Mouse (Mus musculus): ENCODE data around the gene Ccnb1ip1. TPM values are rescaled to one million over a fixed set of nuclear protein-coding genes. Genes with fewer than 3 reads are reported as not detected.

Ccnb1ip1 gene
- polyA plus RNA-seq, 1 experiment from 2014 or later: not detected

- Histone ChIP-seq H3K9ac (no peak overlapping the region), H3K4me1 (replicated peaks; ENCODE audit: control insufficient read depth, insufficient read depth, low read length) (no peaks in the 10 kb centered on the region), H3K4me3 (replicated peaks; ENCODE audit: low read length) (no peak overlapping the region), H3K4me2 (replicated peaks) (no peak overlapping the region), H3K36me3 (replicated peaks; ENCODE audit: control insufficient read depth, insufficient read depth) (no peaks in the 10 kb centered on the region), H3K27ac (no peak overlapping the region), H3K27me3 (ENCODE audit: control insufficient read depth, insufficient read depth, low read length) (no peaks in the 10 kb centered on the region), H3K9me3 (ENCODE audit: control insufficient read depth, low read length) (no peaks in the 10 kb centered on the region)
- ATAC-seq (ENCODE audit: low FRiP score) (no peak), DNase-seq (ENCODE audit: low spot score) (no peak)
- WGBS: 71% methylated on average over 2 of the region's 2 CpGs
Observed at GRCm38 (mm10) chr14:50741584-50741983, 65.9 kb downstream of the Ccnb1ip1 start.

- Histone ChIP-seq H3K4me2 (replicated peaks) (no peak overlapping the region), H3K27ac (no peak overlapping the region), H3K27me3 (ENCODE audit: control insufficient read depth, insufficient read depth, low read length) (no peaks in the 10 kb centered on the region), H3K4me1 (replicated peaks; ENCODE audit: control insufficient read depth, insufficient read depth, low read length) (no peaks in the 10 kb centered on the region), H3K9ac (no peak overlapping the region), H3K36me3 (replicated peaks; ENCODE audit: control insufficient read depth, insufficient read depth) (no peaks in the 10 kb centered on the region), H3K9me3 (ENCODE audit: control insufficient read depth, low read length) (no peaks in the 10 kb centered on the region), H3K4me3 (replicated peaks; ENCODE audit: low read length) (no peak overlapping the region)
- 80% methylated on average over 2 of the region's 2 CpGs for WGBS
- no peak for DNase-seq (ENCODE audit: low spot score)
- no peak for ATAC-seq (ENCODE audit: low FRiP score)
Observed at GRCm38 (mm10) chr14:50740334-50740733, 67.2 kb downstream of the Ccnb1ip1 start.

Other genes starting within 250 kb of the Ccnb1ip1 start
- gene Olfr744, start 192.9 kb downstream of the Ccnb1ip1 start, polyA plus RNA-seq (2014; fragmentation: Nextera tagmentation; extraction: Ambion mirVana): not detected in 2 replicates
- not detected in 2 replicates for gene Olfr745, start 168.3 kb downstream of the Ccnb1ip1 start, polyA plus RNA-seq (2014; fragmentation: Nextera tagmentation; extraction: Ambion mirVana)
- not detected in 2 replicates for gene Olfr746, start 160.6 kb downstream of the Ccnb1ip1 start, polyA plus RNA-seq (2014; fragmentation: Nextera tagmentation; extraction: Ambion mirVana)
- not detected in 2 replicates for gene Olfr747, start 114.5 kb downstream of the Ccnb1ip1 start, polyA plus RNA-seq (2014; fragmentation: Nextera tagmentation; extraction: Ambion mirVana)
- not detected in 2 replicates for gene Olfr748, start 100.4 kb downstream of the Ccnb1ip1 start, polyA plus RNA-seq (2014; fragmentation: Nextera tagmentation; extraction: Ambion mirVana)
- gene Olfr749, start 62.6 kb downstream of the Ccnb1ip1 start, polyA plus RNA-seq (2014; fragmentation: Nextera tagmentation; extraction: Ambion mirVana): not detected in 2 replicates
- gene Ttc5, start 22.2 kb downstream of the Ccnb1ip1 start, polyA plus RNA-seq (2014; fragmentation: Nextera tagmentation; extraction: Ambion mirVana): 122 and 123 TPM in 2 replicates
- gene Parp2, start 109 bp upstream of the Ccnb1ip1 start, polyA plus RNA-seq (2014; fragmentation: Nextera tagmentation; extraction: Ambion mirVana): 40.7 and 40.9 TPM in 2 replicates
- 3.3 TPM in 2 replicates for gene Tep1, start 62.8 kb upstream of the Ccnb1ip1 start, polyA plus RNA-seq (2014; fragmentation: Nextera tagmentation; extraction: Ambion mirVana)
- 1.2 and 1.3 TPM in 2 replicates for gene Klhl33, start 89.8 kb upstream of the Ccnb1ip1 start, polyA plus RNA-seq (2014; fragmentation: Nextera tagmentation; extraction: Ambion mirVana)
- 107 and 118 TPM in 2 replicates for gene Osgep, start 117.2 kb upstream of the Ccnb1ip1 start, polyA plus RNA-seq (2014; fragmentation: Nextera tagmentation; extraction: Ambion mirVana)
- gene Apex1, start 117.2 kb upstream of the Ccnb1ip1 start, polyA plus RNA-seq (2014; fragmentation: Nextera tagmentation; extraction: Ambion mirVana): 165 and 171 TPM in 2 replicates
- gene Pip4p1, start 123.1 kb upstream of the Ccnb1ip1 start, polyA plus RNA-seq (2014; fragmentation: Nextera tagmentation; extraction: Ambion mirVana): 93.1 and 100.0 TPM in 2 replicates
- gene Pnp, start 123.3 kb upstream of the Ccnb1ip1 start, polyA plus RNA-seq (2014; fragmentation: Nextera tagmentation; extraction: Ambion mirVana): 23.2 and 23.9 TPM in 2 replicates
- 2.1 TPM in 1 of 2 replicates, not detected in the other for gene Gm49342, start 136.8 kb upstream of the Ccnb1ip1 start, polyA plus RNA-seq (2014; fragmentation: Nextera tagmentation; extraction: Ambion mirVana)
- gene Pnp2, start 148.3 kb upstream of the Ccnb1ip1 start, polyA plus RNA-seq (2014; fragmentation: Nextera tagmentation; extraction: Ambion mirVana): 0.67 and 1.1 TPM in 2 replicates
- gene Rnase10, start 200.0 kb upstream of the Ccnb1ip1 start, polyA plus RNA-seq (2014; fragmentation: Nextera tagmentation; extraction: Ambion mirVana): 0.13 TPM in 1 of 2 replicates, not detected in the other
- gene Rnase9, start 234.1 kb upstream of the Ccnb1ip1 start, polyA plus RNA-seq (2014; fragmentation: Nextera tagmentation; extraction: Ambion mirVana): not detected in 2 replicates
- not detected in 2 replicates for gene Rnase11, start 242.4 kb upstream of the Ccnb1ip1 start, polyA plus RNA-seq (2014; fragmentation: Nextera tagmentation; extraction: Ambion mirVana)
- gene Rnase12, start 249.9 kb upstream of the Ccnb1ip1 start, polyA plus RNA-seq (2014; fragmentation: Nextera tagmentation; extraction: Ambion mirVana): not detected in 2 replicates